Mouse (Mus musculus) intestine, embryonic 14.5 days (tissue): ENCODE results near the gene Anxa9. TPM values are rescaled to one million over a fixed set of nuclear protein-coding genes. Genes with fewer than 3 reads are reported as not detected.
A peak's percentile ranks its signal among the peaks of the same experiment; 100 is the strongest.
"Not testable (repeated sequence)": the region's sequence is repeated elsewhere in the genome, so short reads cannot be mapped to it uniquely, and the experiment has no call there.

Experiments
- ATAC-seq: fragments of 200-750 bp; cut with Nextera tagmentation; replicated peaks from 2 replicates; pipeline ENCODE4 v1.8.0; 2017; ENCODE audit warnings: low read depth, moderate number of reproducible peaks, moderate TSS enrichment, moderate library complexity; ENCODE audit not compliant: low FRiP score, low TSS enrichment
- DNase-seq: peaks from one replicate; pipeline ENCODE4 v3.0.0-alpha.2; 2018; ENCODE audit warnings: low spot score
- H3K27ac ChIP-seq: fragments of 300-500 bp; sonication (generic); 2 replicates; pipeline ENCODE4 v1.5.1; 2014; ENCODE audit warnings: low read depth, mild to moderate bottlenecking, control low read depth
- H3K27me3 ChIP-seq: fragments of 300-500 bp; sonication (generic); replicated peaks from 2 replicates; pipeline ENCODE4 v1.6.1; 2014; ENCODE audit warnings: low read length, control low read depth; ENCODE audit not compliant: control insufficient read depth, insufficient read depth
- H3K36me3 ChIP-seq: fragments of 300-500 bp; sonication (generic); 2 replicates; pipeline ENCODE4 v1.6.1; 2014; ENCODE audit warnings: low read length, control low read depth; ENCODE audit not compliant: control insufficient read depth, insufficient read depth
- H3K4me1 ChIP-seq: fragments of 300-500 bp; sonication (generic); replicated peaks from 2 replicates; pipeline ENCODE4 v1.6.1; 2014; ENCODE audit warnings: low read length, control low read depth, mixed read lengths; ENCODE audit not compliant: control insufficient read depth, insufficient read depth
- H3K4me2 ChIP-seq: fragments of 300-500 bp; sonication (generic); 2 replicates; pipeline ENCODE4 v1.6.1; 2014; ENCODE audit warnings: low read length
- H3K4me3 ChIP-seq: fragments of 300-500 bp; sonication (generic); 2 replicates; pipeline ENCODE4 v1.5.1; 2014; ENCODE audit warnings: low read depth, low read length, control low read depth, mixed read lengths
- H3K9ac ChIP-seq: fragments of 300-500 bp; sonication (generic); 2 replicates; pipeline ENCODE4 v1.6.1; 2014; ENCODE audit warnings: mild to moderate bottlenecking, low read length
- H3K9me3 ChIP-seq: fragments of 300-500 bp; sonication (generic); 2 replicates; pipeline ENCODE4 v1.6.1; 2016; ENCODE audit warnings: low read length, control low read depth; ENCODE audit not compliant: control insufficient read depth
- WGBS: fragments of 180-500 bp; shearing (Covaris S2); extraction: QIAGEN DNeasy Blood & Tissue Kit; methylation state at CpG from one replicate; pipeline ENCODE4 v1.1.7; 2014; 5-methylcytosine and 5-hydroxymethylcytosine counted together
- polyA plus RNA-seq: library from polyadenylated mRNA; unstranded; fragments of >200 nt; fragmentation: Nextera tagmentation; extraction: Ambion mirVana; gene quantifications from 2 replicates; pipeline ENCODE4 v1.2.1, GENCODE M21; 2014

The Anxa9 gene
- 1.5 and 1.6 TPM in 2 replicates for polyA plus RNA-seq

DNA sequence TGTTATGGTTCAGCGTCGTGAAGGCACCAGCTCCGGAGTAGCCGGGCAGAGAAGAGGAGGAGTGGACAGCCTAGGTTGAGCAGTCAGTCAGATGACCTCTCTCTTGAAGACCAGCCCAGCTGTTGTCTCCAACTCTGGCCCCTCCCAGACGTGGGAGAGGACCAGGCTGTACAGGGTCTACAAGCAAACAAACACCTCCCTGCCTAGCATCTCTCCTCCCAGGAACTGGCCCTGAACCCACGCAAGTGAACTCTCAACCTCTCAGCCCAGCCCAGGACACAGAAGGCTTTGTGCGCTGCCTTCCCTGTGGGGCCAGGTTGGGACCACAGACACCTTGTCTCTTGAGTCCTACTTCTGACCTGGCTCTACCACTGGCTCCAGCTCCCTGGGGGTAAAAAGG, at the start of gene Anxa9:
Anxa9 (minus strand) TSS at position 77 of the 400 bp plus-strand sequence.
- no peak within 1 kb of the TSS for H3K27ac ChIP-seq
- ATAC-seq (peak; percentile 18; the same call in 1 of the 2 replicates), DNase-seq (no peak)
- no peaks in the 10 kb centered on the region for H3K36me3 ChIP-seq
- H3K9ac ChIP-seq: no peak within 1 kb of the TSS
- no peak within 1 kb of the TSS for H3K4me2 ChIP-seq
- H3K27me3 ChIP-seq: no peaks in the 10 kb centered on the region
- H3K9me3 ChIP-seq: no peaks in the 10 kb centered on the region
- WGBS: 47% methylated on average over 7 of the region's 7 CpGs
- no peaks in the 10 kb centered on the region for H3K4me1 ChIP-seq
- no peak within 1 kb of the TSS for H3K4me3 ChIP-seq

DNA sequence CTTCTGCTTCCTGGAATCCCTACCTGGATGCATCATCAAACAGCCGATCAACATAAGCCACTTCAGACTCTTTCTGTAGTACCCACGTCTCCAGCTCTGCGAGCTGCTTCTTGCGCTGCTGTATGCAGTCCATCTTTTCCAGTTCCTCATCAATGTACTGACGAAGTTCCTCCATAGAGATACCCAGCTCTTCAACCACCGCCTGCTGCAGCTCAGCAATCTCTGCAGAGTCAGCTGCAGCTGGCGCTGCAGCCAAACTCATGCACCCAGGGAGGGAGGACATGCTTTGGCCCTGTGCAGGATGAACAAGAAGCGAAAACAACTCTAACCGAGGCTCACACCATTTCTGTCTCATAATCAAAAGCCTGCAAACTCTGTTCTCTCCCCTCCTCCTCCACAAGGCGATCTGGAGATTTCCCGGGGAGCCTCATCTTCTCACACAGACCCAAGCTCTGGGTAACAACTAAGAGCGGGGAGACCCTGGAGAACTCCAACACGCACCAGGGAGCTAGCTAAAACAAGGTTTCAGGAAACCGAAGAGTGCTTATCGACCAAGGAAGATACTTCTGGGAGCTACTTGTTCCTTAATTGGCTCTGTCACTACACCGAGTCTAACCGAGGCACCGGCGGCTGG, 49.1 kb upstream of the Anxa9 start:
- H3K9me3 ChIP-seq, H3K4me1 ChIP-seq, ATAC-seq, H3K27me3 ChIP-seq, H3K9ac ChIP-seq, H3K27ac ChIP-seq, DNase-seq: not testable (repeated sequence)
- peaks cover 28% of the 10 kb centered on the region for H3K36me3 ChIP-seq
- H3K4me3 ChIP-seq: peak overlapping the region; percentile 46
- peak overlapping the region; percentile 36 for H3K4me2 ChIP-seq
- WGBS: 22% methylated on average over 9 of the region's 19 CpGs

GRCm38 (mm10) chr3:95349491-95349890, 42.5 kb upstream of the Anxa9 start:
- Histone ChIP-seq H3K9me3 (no peaks in the 10 kb centered on the region), H3K27ac (no peak overlapping the region), H3K4me3 (no peak overlapping the region), H3K4me2 (no peak overlapping the region), H3K36me3 (peaks cover 90% of the 10 kb centered on the region), H3K4me1 (no peaks in the 10 kb centered on the region), H3K9ac (no peak overlapping the region), H3K27me3 (no peaks in the 10 kb centered on the region)
- peak; percentile 49 for DNase-seq
- no peak for ATAC-seq

GRCm38 (mm10) chr3:95348343-95348742, 41.4 kb upstream of the Anxa9 start:
- not testable (repeated sequence) for DNase-seq, H3K4me3 ChIP-seq, H3K4me1 ChIP-seq, ATAC-seq, H3K9me3 ChIP-seq, H3K27me3 ChIP-seq, H3K9ac ChIP-seq, H3K4me2 ChIP-seq, H3K27ac ChIP-seq
- 98% methylated on average over 4 of the region's 5 CpGs for WGBS
- H3K36me3 ChIP-seq: peaks cover 89% of the 10 kb centered on the region

DNA sequence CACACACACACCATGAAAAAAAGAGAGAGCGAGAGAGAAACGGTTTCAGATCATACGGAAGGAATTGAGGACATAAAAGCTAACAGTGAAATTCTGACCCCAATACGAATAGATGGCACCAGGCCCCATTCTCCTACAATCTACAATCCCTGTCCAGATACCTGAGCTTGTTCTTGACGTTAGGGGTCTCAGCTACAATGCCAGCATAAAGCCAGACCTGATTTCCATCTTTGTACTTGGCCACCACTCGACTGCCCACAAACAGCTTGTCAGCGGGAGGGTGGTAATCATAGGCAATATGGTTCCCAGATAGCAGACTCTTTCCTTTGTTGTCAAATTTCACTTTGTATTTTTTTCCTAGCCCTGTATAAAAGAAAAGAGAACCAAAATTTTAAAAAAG, 39.5 kb upstream of the Anxa9 start:
- peaks cover 89% of the 10 kb centered on the region for H3K36me3 ChIP-seq
- 90% methylated on average over 7 of the region's 7 CpGs for WGBS

GRCm38 (mm10) chr3:95343356-95344000, 36.5 kb upstream of the Anxa9 start:
- peaks cover 91% of the 10 kb centered on the region for H3K36me3 ChIP-seq

More for the DNA sequence above, 39.5 kb upstream of the Anxa9 start:
- no peak overlapping the region for H3K4me2 ChIP-seq
- H3K4me1 ChIP-seq: no peaks in the 10 kb centered on the region
- ATAC-seq (no peak), DNase-seq (peak; percentile 18)
- no peaks in the 10 kb centered on the region for H3K27me3 ChIP-seq
- no peak overlapping the region for H3K27ac ChIP-seq
- H3K4me3 ChIP-seq: no peak overlapping the region
- no peak overlapping the region for H3K9ac ChIP-seq
- no peaks in the 10 kb centered on the region for H3K9me3 ChIP-seq

GRCm38 (mm10) chr3:95338251-95338650, 31.3 kb upstream of the Anxa9 start:
- Histone ChIP-seq H3K27me3 (no peaks in the 10 kb centered on the region), H3K36me3 (peaks cover 100% of the 10 kb centered on the region)
- no peak for DNase-seq

More at GRCm38 (mm10) chr3:95343356-95344000, 36.5 kb upstream of the Anxa9 start:
- not testable (repeated sequence) for H3K4me3 ChIP-seq, H3K9me3 ChIP-seq, H3K4me1 ChIP-seq, H3K4me2 ChIP-seq, H3K9ac ChIP-seq, H3K27ac ChIP-seq, H3K27me3 ChIP-seq, ATAC-seq
- 92% methylated on average over 9 of the region's 9 CpGs for WGBS
- DNase-seq: peak; percentile 23

GRCm38 (mm10) chr3:95337345-95337744, 30.4 kb upstream of the Anxa9 start:
- Histone ChIP-seq H3K4me2 (no peak overlapping the region), H3K9me3 (no peaks in the 10 kb centered on the region), H3K4me3 (no peak overlapping the region), H3K27ac (no peak overlapping the region), H3K9ac (no peak overlapping the region), H3K4me1 (no peaks in the 10 kb centered on the region), H3K36me3 (peaks cover 100% of the 10 kb centered on the region), H3K27me3 (no peaks in the 10 kb centered on the region)
- no peak for DNase-seq
- no peak for ATAC-seq
- 97% methylated on average over 4 of the region's 4 CpGs for WGBS

More at GRCm38 (mm10) chr3:95338251-95338650, 31.3 kb upstream of the Anxa9 start:
- Histone ChIP-seq H3K4me3 (no peak overlapping the region), H3K9ac (no peak overlapping the region), H3K27ac (no peak overlapping the region), H3K4me2 (no peak overlapping the region), H3K4me1 (no peaks in the 10 kb centered on the region), H3K9me3 (no peaks in the 10 kb centered on the region)
- ATAC-seq: no peak
- 96% methylated on average over 4 of the region's 4 CpGs for WGBS

DNA sequence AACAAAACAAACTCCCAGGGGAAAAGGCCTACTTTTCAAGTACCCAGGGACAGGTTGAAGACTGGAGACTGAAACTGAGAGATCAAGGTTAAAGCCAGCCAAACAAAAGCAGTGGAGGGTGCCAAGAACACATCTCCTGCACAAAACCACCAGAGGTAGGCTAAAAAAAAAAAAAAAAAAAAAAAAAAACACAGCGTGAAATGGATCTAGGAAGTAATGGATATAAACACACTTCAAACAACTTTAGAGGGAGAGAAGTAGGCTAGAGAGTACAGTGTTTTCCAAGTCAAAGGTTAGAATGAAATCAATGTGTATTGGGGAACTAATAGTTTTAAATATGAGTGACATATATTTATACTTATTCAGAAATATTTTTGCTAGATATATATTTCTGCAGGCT, 24.6 kb upstream of the Anxa9 start:
- H3K9me3 ChIP-seq: no peaks in the 10 kb centered on the region
- peaks cover 95% of the 10 kb centered on the region for H3K36me3 ChIP-seq
- DNase-seq: no peak
- H3K27me3 ChIP-seq: no peaks in the 10 kb centered on the region
- WGBS: 78% methylated on average over 1 of the region's 1 CpGs
- no peak overlapping the region for H3K4me3 ChIP-seq
- H3K4me1 ChIP-seq: no peaks in the 10 kb centered on the region
- H3K4me2 ChIP-seq: no peak overlapping the region
- no peak overlapping the region for H3K27ac ChIP-seq
- ATAC-seq: no peak
- no peak overlapping the region for H3K9ac ChIP-seq
